Comparison of ENCODE assay signal across 8 mouse cellular contexts in genomic region chr12:98736951-98737800, GRCm38 (mm10). TPM values are rescaled to one million over a fixed set of nuclear protein-coding genes. Genes with fewer than 3 reads are reported as not detected.
DNase-seq lines count a peak whose midpoint lies in the region; ATAC-seq and TF ChIP-seq lines count a peak whose summit lies in the region.

Gene Ptpn21 (minus strand): TSS chr12:98737405.

- TF ChIP-seq POLR2A in ES-Bruce4 (IDR thresholded peaks at IDR 0.05; ENCODE audit: insufficient read depth, low read length), result no peak
- no peak; the same call in none of the 2 replicates for TF ChIP-seq POLR2A in embryonic fibroblast, embryonic 13.5 days (IDR thresholded peaks at IDR 0.05; ENCODE audit: low read depth, low read length)

- WGBS in heart, embryonic 15.5 days, result under 1% methylated on average over 75 of the region's 75 CpGs
- WGBS in stomach, postnatal 0 days, result under 1% methylated on average over 72 of the region's 75 CpGs

- peak within 1 kb of the TSS; percentile 24 for H3K27ac ChIP-seq in ES-Bruce4 (ENCODE audit: insufficient read depth, low read length)
- H3K27ac ChIP-seq in embryonic fibroblast, embryonic 13.5 days (ENCODE audit: insufficient read depth, low read length), result peak within 1 kb of the TSS; percentile 96
- H3K27ac ChIP-seq in heart, embryonic 15.5 days, result peak within 1 kb of the TSS; percentile 98
- peak within 1 kb of the TSS; percentile 95 for H3K27ac ChIP-seq in stomach, postnatal 0 days (replicated peaks)

- TF ChIP-seq CTCF in ES-Bruce4 (IDR thresholded peaks at IDR 0.05; ENCODE audit: low read depth, low read length), result no peak
- TF ChIP-seq CTCF in embryonic fibroblast, embryonic 13.5 days (IDR thresholded peaks at IDR 0.05; ENCODE audit: borderline replicate concordance, insufficient read depth, low read length), result no peak
- TF ChIP-seq CTCF in stomach, postnatal 0 days (IDR thresholded peaks at IDR 0.05; ENCODE audit: low read depth), result no peak

- ATAC-seq in heart, embryonic 15.5 days (replicated peaks; ENCODE audit: insufficient number of reproducible peaks, insufficient read depth, low FRiP score, low read depth), result peak; percentile 77
- peak; percentile 74 for ATAC-seq in stomach, postnatal 0 days (ENCODE audit: low FRiP score, low TSS enrichment)

- no peaks in the 10 kb centered on the region for H3K4me1 ChIP-seq in ES-Bruce4 (ENCODE audit: control insufficient read depth, insufficient read depth, low read length)
- H3K4me1 ChIP-seq in embryonic fibroblast, embryonic 13.5 days (ENCODE audit: control insufficient read depth, insufficient read depth, low read length), result peaks cover 5% of the 10 kb centered on the region; the same call in 1 of the 2 replicates
- peaks cover 40% of the 10 kb centered on the region for H3K4me1 ChIP-seq in heart, embryonic 15.5 days (replicated peaks)
- peaks cover 5% of the 10 kb centered on the region for H3K4me1 ChIP-seq in stomach, postnatal 0 days (replicated peaks; ENCODE audit: control insufficient read depth, insufficient read depth)

- peak within 1 kb of the TSS; percentile 99 for H3K9ac ChIP-seq in ES-Bruce4 (ENCODE audit: low read depth, poor library complexity, severe bottlenecking)
- peak within 1 kb of the TSS; percentile 97 for H3K9ac ChIP-seq in heart, embryonic 15.5 days
- peak within 1 kb of the TSS; percentile 96 for H3K9ac ChIP-seq in stomach, postnatal 0 days (ENCODE audit: low read length)

- peak within 1 kb of the TSS; percentile 59 for H3K4me2 ChIP-seq in heart, embryonic 15.5 days
- H3K4me2 ChIP-seq in stomach, postnatal 0 days (replicated peaks; ENCODE audit: low read depth), result peak within 1 kb of the TSS; percentile 66

- H3K36me3 ChIP-seq in ES-Bruce4 (ENCODE audit: control insufficient read depth, insufficient read depth, low read length, poor library complexity, severe bottlenecking), result no peaks in the 10 kb centered on the region
- no peaks in the 10 kb centered on the region for H3K36me3 ChIP-seq in heart, embryonic 15.5 days
- no peaks in the 10 kb centered on the region for H3K36me3 ChIP-seq in stomach, postnatal 0 days (ENCODE audit: control insufficient read depth, insufficient read depth, low read length)

- TF ChIP-seq EP300 in ES-Bruce4 (IDR thresholded peaks at IDR 0.05; ENCODE audit: insufficient read depth, low read depth, low read length), result no peak
- no peak for TF ChIP-seq EP300 in stomach, postnatal 0 days (optimal IDR thresholded peaks at IDR 0.05)

- peak within 1 kb of the TSS; percentile 92 for H3K4me3 ChIP-seq in ES-Bruce4 (ENCODE audit: low read depth, low read length)
- peak within 1 kb of the TSS; percentile 99 for H3K4me3 ChIP-seq in embryonic fibroblast, embryonic 13.5 days (ENCODE audit: insufficient read depth, low read length)
- H3K4me3 ChIP-seq in heart, embryonic 15.5 days, result peak within 1 kb of the TSS; percentile 85
- H3K4me3 ChIP-seq in stomach, postnatal 0 days (ENCODE audit: low read depth, low read length), result peak within 1 kb of the TSS; percentile 86

- no peaks in the 10 kb centered on the region for H3K9me3 ChIP-seq in ES-Bruce4 (replicated peaks; ENCODE audit: control insufficient read depth, insufficient read depth, low read length, poor library complexity, severe bottlenecking)
- no peaks in the 10 kb centered on the region for H3K9me3 ChIP-seq in heart, embryonic 15.5 days (replicated peaks)
- H3K9me3 ChIP-seq in stomach, postnatal 0 days (ENCODE audit: control insufficient read depth, low read length), result no peaks in the 10 kb centered on the region

- H3K27me3 ChIP-seq in ES-Bruce4 (ENCODE audit: control insufficient read depth, insufficient read depth, low read length, poor library complexity, severe bottlenecking), result no peaks in the 10 kb centered on the region
- no peaks in the 10 kb centered on the region for H3K27me3 ChIP-seq in heart, embryonic 15.5 days
- no peaks in the 10 kb centered on the region for H3K27me3 ChIP-seq in stomach, postnatal 0 days (ENCODE audit: control insufficient read depth, insufficient read depth, low read length)

- peak; percentile 49 for DNase-seq in adrenal gland, adult 8-10 months
- peak; percentile 82 for DNase-seq in kidney, postnatal 14 days
- DNase-seq in lung, postnatal 4 days, result peak; percentile 79 to 88
- peak; percentile 80 for DNase-seq in stomach, postnatal 0 days (ENCODE audit: low spot score)
- no peak for DNase-seq in thymus, adult 18-20 months

RNA-seq across cellular contexts. Expression of gene Ptpn21, which starts in this region (rescaled TPM):
- 22.3 and 25.0 TPM in 2 replicates for polyA plus RNA-seq in ES-Bruce4 (2011; ENCODE audit: insufficient read depth, insufficient read length, low read depth, missing spikeins)
- 10 to 100 TPM; 18.8 to 37.6 (median 27.7) TPM for total RNA-seq in adrenal gland, adult 8-10 months (2022)
- polyA plus RNA-seq in embryonic fibroblast, embryonic 13.5 days (2011; ENCODE audit: insufficient read length, low read depth, missing spikeins), result 22.5 and 27.4 TPM in 2 replicates
- 8.3 and 9.9 TPM in 2 replicates for polyA plus RNA-seq in heart, embryonic 15.5 days (2015; fragmentation: Nextera tagmentation; extraction: Ambion mirVana)
- 5.5 and 6.6 TPM in 2 replicates for polyA plus RNA-seq in stomach, postnatal 0 days (2015; fragmentation: Nextera tagmentation; extraction: Ambion mirVana)

Comparison
In these comparisons a context has a peak if more than half of its experiments do, and no peak if none do; other contexts are left out.
1. H3K27ac ChIP-seq: peak in every context shown above with its lines; median percentile 98 in heart, embryonic 15.5 days; 96 in embryonic fibroblast, embryonic 13.5 days; 95 in stomach, postnatal 0 days; 24 in ES-Bruce4.
2. DNase-seq: peak in adrenal gland, adult 8-10 months (single experiment), kidney, postnatal 14 days (single experiment), lung, postnatal 4 days (2 of 2) and stomach, postnatal 0 days (single experiment); none in thymus, adult 18-20 months (0 of 2).
3. Peak in every context shown above with its lines, with median percentiles within 50 percentile points of each other: H3K4me3 ChIP-seq and H3K9ac ChIP-seq.